Mouse (Mus musculus): ENCODE results near the gene Rpl7l1.

The Rpl7l1 gene

GRCm38 (mm10) chr17:46735287-46735686, 47.2 kb downstream of the Rpl7l1 start:
- DNase-seq (ENCODE audit: low spot score), result no peak

GRCm38 (mm10) chr17:46734055-46734454, 48.4 kb downstream of the Rpl7l1 start:
- DNase-seq (ENCODE audit: low spot score), result no peak

DNA sequence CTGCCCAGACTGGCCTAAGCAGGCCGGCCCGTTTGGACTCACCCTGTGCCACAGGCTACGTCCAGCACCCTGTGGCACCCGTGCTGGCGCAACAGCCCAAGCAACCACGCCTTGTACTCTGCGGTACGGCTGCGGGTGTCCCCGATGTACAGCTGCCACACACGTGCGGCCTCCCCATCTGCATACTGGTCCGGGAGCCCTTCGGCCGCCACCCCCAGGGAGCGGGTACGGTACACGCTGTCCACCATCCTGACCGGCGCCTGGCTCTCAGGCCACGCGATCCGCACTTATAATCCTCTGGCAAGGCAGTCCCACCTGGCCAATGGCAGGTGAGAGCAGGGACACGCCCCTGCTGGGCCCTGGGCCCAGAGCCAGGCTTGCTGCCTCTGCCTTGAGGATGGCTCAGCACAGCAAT, 53.6 kb downstream of the Rpl7l1 start, which contains the start of gene Gnmt:
Gnmt (minus strand) TSS at position 265 of the 415 bp plus-strand sequence.
- no peak for DNase-seq (ENCODE audit: low spot score)

GRCm38 (mm10) chr17:46728496-46728895, 54.0 kb downstream of the Rpl7l1 start:
- DNase-seq (ENCODE audit: low spot score), result no peak

DNA sequence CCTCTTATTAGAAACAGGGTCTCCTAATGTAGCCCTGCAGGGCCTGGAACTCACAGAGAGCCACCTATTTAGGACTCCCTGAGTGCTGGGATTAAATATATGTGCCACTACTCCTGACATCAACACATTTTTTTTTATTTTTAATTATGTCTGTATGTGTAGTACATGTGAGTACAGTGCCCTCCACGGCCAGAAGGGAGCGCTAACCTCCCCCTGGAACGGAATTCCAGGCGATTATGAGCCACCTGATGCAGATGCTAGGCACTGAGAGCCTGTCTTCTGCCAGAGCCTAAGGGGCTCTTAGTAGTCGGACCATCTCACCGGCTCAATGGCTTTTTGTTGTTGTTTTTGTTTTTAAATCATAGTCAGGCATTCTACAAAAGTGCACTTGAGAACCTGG, 54.5 kb downstream of the Rpl7l1 start:
- peak; percentile 51 for DNase-seq (ENCODE audit: low spot score)

DNA sequence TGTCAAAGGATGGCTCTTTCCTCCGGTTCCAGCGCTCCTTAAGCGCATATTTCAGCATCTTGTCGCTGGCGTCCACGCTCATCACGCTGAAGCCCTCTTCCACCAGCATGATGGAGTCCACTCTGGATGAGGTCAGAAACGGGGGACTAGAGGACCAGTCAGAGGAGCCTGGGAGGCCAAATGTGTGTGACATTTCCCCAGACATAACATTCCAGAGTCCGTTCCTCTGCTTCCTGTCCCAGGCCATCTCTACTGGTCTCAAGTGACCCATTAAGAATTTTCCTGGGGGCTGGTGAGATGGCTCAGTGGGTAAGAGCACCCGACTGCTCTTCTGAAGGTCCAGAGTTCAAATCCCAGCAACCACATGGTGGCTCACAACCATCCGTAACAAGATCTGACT, 55.2 kb downstream of the Rpl7l1 start:
- no peak for DNase-seq (ENCODE audit: low spot score)

- no peak for DNase-seq (ENCODE audit: low spot score)
Measured at GRCm38 (mm10) chr17:46725731-46726645, 56.5 kb downstream of the Rpl7l1 start.

DNA sequence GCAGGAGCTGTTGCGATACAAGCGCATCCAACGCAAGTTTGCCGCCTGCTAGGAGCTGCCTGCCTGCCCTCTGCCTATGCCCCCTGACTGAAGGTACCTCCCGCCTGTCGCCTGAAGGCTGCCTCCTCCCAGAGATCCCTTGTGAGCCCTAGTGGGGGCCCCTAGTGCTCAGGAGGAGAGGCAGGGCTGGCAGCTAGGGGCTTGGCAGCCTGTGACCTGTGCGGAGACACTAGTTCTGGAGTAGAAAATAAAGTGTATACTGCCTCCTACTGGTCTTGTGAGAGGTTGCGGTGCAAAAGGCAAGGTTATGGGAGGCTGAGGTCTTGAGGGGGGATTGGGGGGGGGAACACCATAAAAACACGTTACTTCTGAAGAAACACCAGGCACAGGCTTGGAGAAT, 57.2 kb downstream of the Rpl7l1 start:
- DNase-seq (ENCODE audit: low spot score), result peak; percentile 70

DNA sequence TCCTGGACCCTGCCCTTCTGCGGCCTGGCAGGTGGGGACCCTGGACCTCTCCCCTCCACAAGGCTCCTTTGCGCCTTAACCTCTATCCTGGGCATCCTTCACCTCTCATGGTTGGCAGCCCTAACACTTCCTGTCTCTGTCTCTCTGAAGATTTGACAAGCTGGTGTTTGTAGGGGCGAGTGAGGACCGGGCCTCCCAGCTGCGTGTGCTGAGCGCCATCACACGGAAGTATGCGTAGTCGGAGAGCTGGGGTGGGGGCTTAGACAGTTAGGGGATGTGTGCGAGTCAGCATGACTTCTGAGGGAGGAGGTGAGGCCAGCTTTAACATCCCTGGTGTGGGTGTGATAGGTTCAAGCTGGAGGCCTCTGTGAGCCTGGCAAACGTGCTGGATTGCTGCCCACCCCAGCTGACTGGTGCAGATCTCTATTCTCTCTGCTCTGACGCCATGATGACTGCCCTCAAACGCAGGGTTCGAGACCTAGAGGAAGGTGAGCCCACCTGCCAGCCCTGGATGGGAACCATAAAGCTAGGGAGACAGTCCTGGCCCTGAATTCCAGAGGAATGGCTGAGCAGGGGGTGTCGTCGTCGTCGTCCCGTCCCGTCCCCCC, 57.9 kb downstream of the Rpl7l1 start:
- DNase-seq (ENCODE audit: low spot score), result no peak

Data from embryo, embryonic 10 days (tissue).